Mouse (Mus musculus) thymus, postnatal 10 days (tissue): Measurements from ENCODE around the gene Gorab.

Experiments used
- DNase-seq, 2 experiments: peaks; one replicate each; pipeline ENCODE4 v3.0.0; 2021; ENCODE audit warnings: low spot score in 2 of 2

Gorab gene

DNA sequence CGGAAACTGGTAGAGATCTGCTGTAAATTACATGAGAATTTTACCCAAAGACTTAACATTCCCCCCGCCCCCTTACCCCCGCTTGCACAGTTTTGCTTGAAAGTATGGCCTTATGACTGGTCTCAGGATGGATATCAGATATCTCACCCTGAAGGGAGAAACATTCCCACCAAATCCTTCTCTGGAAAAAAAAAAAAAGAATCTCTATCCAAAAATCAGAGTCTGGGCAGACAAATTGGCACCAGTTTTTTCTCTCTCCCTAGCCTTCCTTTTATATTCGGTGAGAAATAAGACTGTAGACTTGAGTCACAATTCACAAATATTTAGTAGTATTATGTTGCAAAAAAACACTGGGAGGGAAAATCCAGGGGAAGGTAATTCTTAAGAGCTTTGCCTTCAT lies 47.3 kb downstream of the Gorab start:
- DNase-seq = no peak

DNA sequence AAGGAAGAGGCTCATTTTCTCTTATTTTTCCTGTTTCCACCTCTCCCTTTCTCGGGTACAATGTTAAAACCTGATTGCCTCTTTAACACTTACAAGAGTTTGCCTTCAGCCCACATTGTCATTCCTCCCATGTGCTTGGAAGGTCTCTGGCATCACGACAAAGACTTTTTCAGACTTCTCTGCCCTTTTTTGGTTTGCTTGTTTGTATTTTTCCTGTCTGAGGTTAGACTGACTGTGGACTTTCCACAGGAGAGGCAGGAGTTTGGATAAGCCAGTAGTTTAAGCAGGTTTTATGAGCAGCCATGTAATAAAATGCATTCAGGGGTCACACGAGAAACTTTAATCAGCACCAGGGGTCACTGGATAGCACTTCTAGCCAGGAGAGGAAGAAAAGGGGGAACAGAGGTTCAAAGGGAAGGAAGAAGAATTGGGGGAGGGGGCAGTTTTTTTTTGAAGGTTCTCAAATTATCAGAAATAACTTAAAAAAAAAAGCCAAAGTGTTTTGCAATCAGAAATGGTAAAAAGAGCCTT lies 47.8 kb downstream of the Gorab start:
- no peak for DNase-seq

DNA sequence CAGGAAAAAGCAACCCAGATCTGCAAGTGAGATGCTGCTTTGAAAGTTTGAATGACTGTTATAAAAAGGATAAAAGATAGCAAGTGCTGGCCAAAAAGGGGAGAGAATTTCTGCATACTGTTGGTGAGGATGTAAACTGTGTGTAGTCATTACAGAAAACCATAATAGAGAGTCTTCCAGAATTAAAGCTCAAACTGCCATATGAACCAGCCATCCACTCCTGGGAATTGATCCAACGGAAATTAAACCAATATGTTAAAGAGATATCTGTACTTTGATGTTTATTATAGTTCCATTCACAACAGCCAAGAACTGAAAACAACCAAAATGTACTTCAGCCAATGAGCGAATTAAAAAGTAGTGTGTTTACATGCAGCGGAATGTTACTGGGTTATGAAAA lies 52.5 kb downstream of the Gorab start:
- DNase-seq = no peak

DNA sequence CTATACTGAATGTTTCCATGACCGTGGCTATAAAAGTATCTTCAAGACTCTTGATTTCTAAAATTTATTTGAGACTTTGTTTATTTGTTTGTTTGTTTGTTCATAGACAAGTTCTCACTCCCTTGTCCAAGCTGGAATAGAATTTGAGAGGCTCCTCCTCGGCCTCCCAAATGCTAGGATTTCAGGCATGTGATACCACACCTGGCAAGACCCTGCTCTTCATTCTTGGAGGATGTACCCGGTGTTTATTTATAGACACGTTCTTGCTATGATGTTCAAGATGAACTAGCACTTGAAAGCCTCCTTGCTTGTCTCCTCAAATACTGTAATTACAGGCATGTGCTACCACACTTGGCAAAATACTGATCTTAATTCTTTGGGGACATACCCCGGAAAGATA lies 57.9 kb downstream of the Gorab start:
- no peak for DNase-seq

DNA sequence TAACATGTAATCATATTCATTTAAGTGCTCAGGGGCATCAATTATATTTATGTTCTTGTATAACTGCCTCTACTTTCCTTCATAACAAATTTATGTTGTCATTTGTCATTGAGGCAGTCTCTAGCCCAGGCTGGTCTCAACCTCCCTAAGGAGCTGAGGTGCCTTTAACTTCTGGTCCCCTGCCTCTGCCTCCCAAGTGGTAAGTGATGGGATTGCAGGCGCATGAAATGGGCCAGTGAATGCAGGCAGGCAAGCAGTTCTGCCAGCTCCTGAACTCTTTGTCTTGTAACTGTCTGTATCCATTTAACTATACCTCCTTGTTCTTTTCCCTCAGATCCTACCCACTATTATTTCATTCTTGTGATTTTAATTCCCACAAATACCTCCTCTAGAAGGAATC lies 58.5 kb downstream of the Gorab start:
- DNase-seq = no peak

DNA sequence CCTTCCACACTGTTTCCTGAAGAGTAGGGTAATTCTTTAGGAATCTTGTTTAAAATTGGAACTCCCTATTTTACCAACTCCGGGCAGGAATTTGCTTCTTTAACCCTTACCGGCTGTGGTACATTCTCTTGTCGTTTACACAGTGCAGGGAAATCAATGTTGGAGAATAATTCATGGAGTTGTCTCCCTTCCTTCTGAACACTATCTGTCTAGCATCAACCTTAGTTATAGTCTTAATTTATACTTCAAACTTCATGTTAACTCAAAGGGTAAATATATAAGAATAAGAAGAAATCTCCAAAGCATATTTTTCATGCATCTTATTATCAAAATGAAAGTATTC lies 64.3 kb downstream of the Gorab start:
- no peak for DNase-seq

DNA sequence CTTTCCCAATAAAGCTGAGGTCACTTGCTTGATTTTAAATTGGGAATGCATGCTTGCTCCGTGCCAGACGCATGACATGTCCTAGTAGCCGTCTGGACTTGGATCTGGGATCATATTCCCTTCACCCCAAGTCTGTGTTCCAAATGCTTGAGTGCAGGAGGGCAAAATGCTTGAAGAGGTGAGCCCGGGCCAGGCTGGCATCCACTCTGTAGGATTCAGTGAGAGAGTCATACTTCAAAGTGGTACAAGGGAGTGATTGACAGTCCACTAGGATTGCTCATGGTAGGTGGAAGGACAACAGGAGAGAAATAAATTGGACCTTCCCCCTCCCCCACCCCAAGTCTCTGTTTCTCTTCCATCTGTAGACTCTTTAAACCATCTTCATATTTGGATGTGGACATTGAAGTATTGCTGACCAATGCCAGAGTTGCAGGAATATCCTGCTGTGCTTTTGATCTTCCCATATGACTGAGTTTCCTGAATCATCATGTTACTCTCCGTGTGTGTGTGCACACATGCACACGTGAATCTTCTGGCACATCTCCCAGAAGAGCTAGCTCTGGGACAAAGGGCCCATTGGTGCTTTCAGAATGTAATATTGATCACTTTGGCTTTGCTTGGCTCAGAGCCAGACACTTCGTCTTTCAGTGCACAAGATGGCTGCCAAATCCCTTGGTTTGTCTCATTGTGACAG lies 64.8 kb downstream of the Gorab start:
- no peak for DNase-seq

DNA sequence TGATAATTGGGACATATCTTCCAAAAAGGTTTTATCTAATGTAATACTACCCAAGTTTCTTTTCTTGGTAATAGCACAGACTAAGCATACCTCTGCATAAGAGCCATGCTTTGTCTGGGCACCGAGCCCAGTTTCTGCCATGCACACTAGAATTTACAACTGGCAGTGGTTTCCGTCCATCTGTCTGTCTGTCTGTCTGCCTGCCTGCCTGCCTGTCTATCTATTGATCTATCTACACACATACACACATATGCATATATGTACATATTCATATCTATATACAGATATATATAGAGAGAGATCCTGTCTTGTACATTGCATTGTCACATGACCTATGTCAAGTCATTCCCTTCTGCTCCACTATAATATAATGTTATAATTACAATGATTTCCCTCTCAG lies 65.6 kb downstream of the Gorab start:
- DNase-seq = no peak
